Mouse (Mus musculus) heart, postnatal 14 days (tissue): ENCODE data around the gene Saa3. TPM values are rescaled to one million over a fixed set of nuclear protein-coding genes. Genes with fewer than 3 reads are reported as not detected.
"Not testable (repeated sequence)": the region's sequence is repeated elsewhere in the genome, so short reads cannot be mapped to it uniquely, and the experiment has no call there.

Source experiments
- DNase-seq, 2 experiments: peaks; one replicate each; pipeline ENCODE4 v3.0.0; 2021 to 2022
- intact Hi-C: fragments of 180-260 bp; cut with DNase I; formaldehyde crosslinking; loops from one replicate; pipeline ENCODE4 v1.15.1; 2025
- long read RNA-seq, 2 experiments: library from polyadenylated mRNA; stranded (forward); transcript quantifications; one replicate each; pipeline ENCODE4 v2.0.0; 2021
- total RNA-seq, 2 experiments: library from RNA; stranded (reverse); gene quantifications; 2 replicates each; pipeline ENCODE4 v1.2.3; 2021

The Saa3 gene
- total RNA-seq: 1 to 10 TPM; 1.6 TPM
- long read RNA-seq, experiment 1, partial matches to known transcripts: 0 of 1 reads
- long read RNA-seq, experiment 1, other reads (novel, unspliced or antisense): 0 of 1 reads
- long read RNA-seq, experiment 2: 0 reads

DNA sequence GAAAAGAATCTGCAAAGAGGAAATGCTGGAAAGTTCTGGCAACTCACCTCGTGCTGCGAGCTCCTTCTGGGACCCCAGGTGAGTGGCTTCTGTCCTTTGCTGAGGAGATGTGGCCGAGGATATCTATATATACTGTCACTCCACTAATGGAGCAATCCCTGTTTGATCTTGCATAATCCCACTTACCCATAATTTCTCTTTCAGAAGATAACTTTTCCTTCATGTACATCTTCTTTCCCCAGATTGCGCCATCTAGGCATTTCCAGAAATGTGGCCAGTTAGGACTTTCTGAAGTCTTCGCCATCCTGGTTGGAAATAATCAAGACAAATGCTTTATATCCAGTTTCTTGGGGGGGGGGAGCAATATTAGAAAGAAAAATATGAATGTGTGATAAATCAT lies at the start of gene Saa3:
Gene Saa3, minus strand, starts transcription at position 101 of the 400 bp plus-strand sequence.
- intact Hi-C loops: loop anchor here (2.0 to 10.0 kb wide), 2 partner anchors 55 to 289 kb away; partner anchors contain the start of gene Spty2d1
- DNase-seq: no peak

DNA sequence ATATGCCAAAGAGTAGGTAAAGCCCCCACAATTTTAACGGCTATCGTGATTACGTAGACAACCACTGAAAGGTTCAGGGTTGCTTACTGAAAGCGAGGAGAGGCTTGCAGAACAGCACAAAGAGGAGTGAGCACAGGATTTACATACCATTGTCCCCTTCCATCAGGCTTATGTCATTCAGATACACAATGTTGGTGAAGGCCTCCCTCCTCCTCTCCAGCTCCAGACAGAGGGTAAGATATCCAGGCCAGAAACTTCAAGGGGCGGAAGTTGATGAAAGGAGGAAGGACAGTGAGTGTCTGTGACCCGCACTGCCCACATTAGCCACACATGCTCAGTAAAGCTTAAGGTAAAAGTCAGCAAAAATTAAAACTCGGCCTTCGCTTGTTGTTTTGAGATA lies 49.2 kb upstream of the Saa3 start:
- intact Hi-C loops: no loop called here
- DNase-seq: no peak

DNA sequence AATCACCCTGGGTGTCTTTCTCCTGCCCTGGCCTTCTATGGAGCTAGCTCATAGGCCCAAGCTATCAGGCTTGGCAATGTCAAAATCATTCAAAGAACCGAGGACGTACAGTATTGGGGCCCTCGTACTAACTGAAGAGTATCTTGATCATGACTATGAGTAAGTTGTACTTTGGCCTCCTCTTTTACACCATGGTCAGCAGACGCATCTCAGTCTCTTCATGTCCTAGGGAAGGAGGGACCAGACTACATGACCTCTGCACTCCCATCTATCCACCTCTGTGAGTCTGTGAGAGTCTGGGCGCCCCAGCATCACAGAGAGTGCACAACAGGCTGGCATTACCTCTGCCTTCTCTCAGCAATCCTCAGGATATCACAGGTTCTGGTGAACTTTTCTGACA lies 47.1 kb upstream of the Saa3 start:
- DNase-seq: no peak
- intact Hi-C loops: no loop called here

DNA sequence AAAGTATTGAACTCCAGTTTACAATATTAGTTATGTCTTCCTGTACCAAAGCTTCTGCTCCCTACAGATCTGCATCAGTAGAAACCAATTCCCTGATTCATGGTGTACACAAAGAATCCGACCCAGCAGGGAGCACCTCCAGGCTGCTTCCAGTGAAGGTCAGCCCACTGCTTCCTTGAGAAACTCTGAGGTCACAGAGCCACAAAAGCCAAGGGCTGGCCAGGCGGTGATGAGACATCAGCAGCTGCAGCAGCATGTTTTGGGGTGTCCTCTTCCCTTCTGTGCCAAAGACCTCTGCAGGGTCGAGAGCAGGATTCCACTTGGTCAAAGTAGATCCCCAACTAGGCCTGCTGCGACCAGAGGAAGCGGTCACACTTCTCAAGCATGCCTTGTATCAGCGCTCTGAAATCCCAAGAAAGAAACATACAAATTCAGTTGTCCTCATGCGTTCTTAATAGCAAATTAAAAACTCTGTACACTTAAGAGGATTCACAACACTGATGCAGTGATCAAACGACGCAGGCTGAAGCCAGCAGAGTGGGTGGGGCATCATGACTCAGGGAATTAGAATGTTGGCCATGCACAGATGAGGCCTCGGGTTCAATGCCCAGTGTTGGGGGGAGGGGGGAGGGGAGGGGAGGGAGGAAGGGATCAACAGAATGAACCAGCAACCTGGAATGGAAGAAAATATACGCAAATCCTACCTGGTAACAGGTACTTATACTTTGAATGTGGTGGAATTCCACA lies 45.7 kb upstream of the Saa3 start:
- DNase-seq: no peak
- intact Hi-C loops: no loop called here

DNA sequence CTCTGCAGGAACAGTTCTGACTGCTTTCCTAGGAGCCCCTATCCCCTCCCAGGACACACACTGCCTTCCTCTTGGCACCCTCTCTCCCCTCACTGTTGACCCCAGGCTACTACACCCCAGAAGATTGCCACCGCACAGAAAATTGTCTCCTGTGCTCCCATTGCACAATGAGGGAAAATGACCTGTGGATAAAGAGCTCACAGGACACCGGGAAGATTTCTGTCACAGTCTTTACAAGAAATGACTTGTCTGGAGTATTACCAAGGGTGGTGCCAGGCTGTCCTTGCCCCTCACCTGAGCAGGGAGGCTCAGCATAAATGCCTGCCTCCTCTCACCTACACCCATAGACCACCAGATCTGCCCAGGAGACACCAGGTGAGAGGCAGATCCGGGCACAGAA lies 36.0 kb upstream of the Saa3 start, which contains the start of gene Saa2:
Gene Saa2, plus strand, starts transcription at position 301 of the 400 bp plus-strand sequence.
- no peak for DNase-seq
- intact Hi-C loops: no loop called here

DNA sequence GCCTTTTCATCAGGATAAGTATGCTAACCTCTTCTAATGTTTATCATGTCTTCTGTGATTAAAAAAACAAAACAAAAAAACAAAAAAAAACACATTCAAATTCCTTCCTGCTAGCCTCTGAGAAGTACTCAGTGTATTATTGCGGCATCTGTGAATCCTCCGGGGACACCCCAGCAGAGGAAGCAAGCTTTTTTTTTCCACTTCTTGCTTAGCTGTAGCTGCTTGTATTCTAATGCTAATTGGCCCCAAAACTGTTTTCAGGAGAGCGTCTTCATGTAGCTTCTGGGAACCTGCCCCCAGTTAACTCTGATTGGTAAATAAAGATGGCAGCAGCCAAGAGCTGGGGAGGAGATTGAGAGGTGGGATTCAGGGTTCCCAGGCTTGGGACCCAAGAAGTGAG lies 33.0 kb upstream of the Saa3 start:
- DNase-seq: peak in 1 of 2 experiments; percentile 5

DNA sequence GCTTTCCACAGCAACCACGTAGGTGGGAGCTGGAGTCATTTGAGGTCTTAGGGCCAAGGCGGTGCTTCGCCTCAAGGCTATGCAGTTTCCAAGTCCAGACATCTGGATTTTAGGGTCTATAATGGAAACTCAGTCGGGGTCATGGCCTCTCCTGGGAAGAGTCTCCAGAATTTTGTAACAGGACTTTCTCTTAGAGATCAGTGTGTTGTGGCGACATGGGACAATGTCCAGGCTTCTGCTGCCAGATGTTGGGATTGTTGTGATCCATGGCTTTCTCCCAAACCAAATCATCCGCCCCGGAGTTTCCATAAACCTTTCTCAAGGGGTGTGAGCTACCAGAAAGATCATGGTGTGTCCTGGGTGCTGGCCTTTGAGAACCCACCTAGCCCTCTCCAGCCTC lies 30.9 kb upstream of the Saa3 start:
- intact Hi-C loops: no loop called here
- peak; percentile 6 to 11 for DNase-seq

More for the DNA sequence above, 33.0 kb upstream of the Saa3 start:
- intact Hi-C loops: no loop called here

DNA sequence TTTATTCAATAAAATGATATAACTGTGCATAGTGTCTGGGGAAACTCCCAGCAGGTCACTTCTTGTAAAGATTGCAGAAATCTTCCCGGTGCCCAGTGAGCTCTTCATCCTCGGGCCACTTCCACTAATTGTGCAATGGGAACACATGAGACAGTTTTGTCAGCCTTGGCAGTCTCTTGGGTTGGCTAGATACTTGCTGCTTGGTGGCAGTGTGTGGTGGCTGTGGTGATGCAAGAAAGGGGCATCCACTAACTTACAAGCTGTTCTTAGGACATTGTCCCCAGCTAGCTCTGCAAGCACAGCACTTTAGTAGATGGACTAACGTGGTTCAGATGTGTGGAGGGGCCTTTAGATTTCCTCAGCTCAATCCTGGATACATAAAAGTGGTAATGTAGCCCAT lies 30.3 kb upstream of the Saa3 start:
- intact Hi-C loops: no loop called here

DNA sequence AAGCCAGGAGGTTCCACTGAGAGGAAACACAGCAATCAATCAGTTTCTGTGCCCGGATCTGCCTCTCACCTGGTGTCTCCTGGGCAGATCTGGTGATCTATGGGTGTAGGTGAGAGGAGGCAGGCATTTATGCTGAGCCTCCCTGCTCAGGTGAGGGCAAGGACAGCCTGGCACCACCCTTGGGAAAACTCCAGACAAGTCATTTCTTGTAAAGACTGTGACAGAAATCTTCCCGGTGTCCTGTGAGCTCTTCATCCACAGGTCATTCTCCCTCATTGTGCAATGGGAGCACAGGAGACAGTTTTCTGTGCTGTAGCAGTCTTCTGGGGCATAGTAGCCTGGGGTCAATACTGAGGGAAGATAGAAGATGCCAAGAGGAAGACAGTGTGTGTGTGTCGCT lies 27.4 kb upstream of the Saa3 start, which contains the start of gene Saa1:
Gene Saa1, minus strand, starts transcription at position 101 of the 400 bp plus-strand sequence.
- intact Hi-C loops, DNase-seq: not testable (repeated sequence)

More for the DNA sequence above, 30.3 kb upstream of the Saa3 start:
- DNase-seq: no peak

DNA sequence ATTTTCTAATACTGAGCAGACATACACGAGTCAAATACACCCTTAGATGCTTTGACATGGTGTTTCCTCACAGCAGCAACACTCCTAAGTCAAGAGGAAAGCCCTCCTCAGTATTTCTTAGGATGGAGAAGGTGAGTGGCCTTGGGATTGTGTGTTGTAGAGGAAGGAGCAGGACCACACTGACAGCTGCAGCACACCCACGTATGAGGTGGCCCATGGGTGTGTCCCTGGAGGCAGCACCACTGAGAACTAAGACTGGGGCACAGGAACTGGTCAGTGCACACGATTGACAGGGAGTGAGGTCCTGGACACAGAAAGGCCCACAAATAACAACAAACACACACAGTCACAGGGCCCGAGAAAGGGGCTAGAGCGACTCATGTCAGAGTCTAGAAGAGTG lies 24.5 kb upstream of the Saa3 start:
- DNase-seq, intact Hi-C loops: not testable (repeated sequence)

DNA sequence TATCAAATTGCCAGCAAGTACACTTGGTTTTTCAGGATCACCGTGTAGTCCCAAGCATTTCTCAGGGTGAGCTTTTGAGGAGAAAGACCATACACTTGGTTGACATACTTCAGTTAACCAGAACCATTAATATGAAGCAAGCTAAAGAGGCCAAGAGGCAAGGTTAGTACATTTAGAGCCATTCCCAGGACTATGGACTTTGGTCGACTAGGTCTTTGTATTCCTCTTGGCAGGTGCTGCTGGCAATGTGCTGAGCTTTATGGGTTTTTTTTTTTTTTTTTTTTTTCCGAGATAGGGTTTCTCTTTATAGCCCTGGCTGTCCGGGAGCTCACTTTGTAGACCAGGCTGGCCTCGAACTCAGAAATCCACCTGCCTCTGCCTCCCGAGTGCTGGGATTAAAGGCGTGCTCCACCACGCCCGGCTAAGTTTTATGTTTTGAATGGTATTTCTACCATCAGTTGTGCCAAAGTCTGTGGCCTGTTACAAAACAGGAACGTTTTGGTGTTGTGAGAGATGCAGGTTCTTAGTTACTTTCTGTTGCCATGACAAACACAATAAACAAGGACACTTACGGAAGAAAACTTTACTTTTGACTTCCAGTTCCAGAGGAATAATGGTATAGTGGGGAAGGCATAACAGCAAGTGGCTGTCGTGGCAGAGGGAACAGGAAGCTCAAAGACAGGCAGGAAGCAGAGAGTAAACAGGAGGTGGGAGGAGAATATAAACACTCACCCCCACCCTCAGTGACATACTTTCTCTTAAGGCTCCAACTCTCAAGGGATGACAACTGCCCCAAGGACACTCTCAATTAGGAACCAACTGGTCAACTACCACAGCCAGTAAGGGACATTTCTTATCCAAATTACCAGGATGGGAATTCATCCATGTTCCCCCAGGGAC lies 23.3 kb upstream of the Saa3 start:
- intact Hi-C loops: no loop called here

DNA sequence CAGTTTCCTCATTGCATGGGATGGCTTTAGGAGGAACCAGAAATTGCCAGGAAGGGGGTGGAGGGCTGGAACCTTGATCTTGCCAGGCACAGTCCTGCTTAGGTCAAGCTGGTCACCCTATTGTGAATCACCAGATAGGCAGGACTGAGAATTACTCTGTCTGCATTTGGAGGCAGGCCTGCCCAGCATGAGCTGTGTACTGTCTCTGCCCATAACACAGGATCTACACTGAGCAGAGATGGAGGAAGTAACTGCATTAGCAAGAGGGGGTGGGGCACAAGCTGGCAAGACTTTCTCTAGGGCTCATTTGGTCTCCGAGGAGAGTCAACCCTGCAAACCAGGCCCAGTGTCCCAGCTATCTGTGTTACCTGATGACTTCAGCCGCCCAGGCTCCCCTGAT lies 19.5 kb upstream of the Saa3 start:
- intact Hi-C loops: no loop called here
- DNase-seq: no peak

More for the DNA sequence above, 23.3 kb upstream of the Saa3 start:
- DNase-seq: no peak

DNA sequence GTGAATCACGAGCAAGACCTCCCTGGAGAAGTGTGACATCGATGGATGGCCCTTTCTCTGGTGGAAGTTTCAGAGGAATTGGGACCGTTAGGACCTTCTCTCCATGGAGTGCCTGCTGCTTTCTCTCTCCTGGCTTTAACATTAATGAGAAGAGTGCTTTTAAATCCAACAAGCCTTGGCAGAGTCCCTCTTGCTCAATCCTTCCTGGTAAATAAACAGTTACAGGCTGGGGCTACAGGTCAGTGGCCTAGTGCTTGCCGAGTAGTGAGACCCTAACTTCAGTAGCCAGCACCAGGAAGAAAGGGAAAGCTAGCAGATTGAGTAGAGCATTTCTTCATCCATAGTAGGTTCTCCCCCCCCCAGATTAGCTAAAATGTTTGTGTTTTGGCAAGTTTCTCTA lies 17.0 kb upstream of the Saa3 start, which contains the start of gene Saa4:
Gene Saa4, minus strand, starts transcription at position 146 of the 400 bp plus-strand sequence.
- intact Hi-C loops: no loop called here

DNA sequence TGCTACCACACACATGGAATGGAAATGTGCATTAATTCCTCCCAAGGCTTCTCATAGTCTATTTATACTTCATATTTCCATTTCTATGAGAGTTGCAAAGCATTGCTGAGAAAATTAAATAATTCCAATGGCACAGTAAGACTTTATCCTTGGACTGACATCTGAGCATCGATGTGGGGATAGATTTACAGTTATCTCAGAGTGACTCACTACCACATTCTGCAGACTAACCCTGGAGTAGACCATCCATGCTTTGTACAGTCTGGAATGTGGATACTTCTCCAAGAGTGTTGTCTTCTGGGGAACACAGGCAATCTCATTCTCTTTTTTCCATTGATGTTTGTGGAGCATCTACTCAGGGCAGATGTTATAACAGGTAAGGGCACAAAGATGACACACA lies 12.1 kb upstream of the Saa3 start:
- no peak for DNase-seq

More for the DNA sequence above, 17.0 kb upstream of the Saa3 start, which contains the start of gene Saa4:
- DNase-seq: no peak

DNA sequence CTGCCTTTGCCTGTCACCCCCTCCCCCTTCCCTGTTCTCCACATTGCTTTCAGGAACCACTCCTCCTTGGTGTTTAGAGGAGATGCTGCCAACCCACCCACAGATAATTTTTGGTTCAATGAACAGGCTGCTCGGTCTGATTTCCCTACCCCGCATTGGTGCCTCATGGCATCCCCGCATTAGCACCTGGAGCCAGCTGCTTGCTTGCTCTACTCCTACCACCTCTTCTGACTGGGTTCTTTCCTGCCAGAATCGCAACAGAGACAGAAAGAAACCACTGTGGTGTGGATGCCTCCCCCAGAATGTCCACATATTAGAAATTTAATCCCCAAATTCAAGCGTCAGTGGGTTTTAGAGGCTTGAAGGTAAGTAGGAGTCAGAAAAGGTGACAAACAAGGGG lies 8.9 kb upstream of the Saa3 start:
- intact Hi-C loops: no loop called here
- DNase-seq: no peak

More for the DNA sequence above, 12.1 kb upstream of the Saa3 start:
- intact Hi-C loops: no loop called here

DNA sequence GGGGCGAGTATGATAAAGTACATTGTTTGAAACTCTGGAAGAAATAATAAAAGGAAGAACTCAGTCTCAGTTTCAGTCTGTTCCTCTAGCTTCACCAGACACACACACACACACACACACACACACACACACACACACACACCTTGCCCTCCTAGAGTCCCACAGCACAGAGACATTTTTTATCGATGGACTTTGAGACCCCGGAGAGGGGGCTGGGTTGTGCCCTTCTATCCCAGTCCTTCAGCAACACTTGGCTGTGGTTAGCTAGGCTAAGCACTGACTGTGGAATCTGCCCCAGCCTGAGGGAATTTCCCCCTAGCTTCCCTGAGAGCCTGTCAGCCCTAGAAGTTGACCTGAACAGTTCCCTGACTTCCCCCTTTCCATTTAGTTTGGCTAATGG lies 8.3 kb upstream of the Saa3 start:
- no peak for DNase-seq
- intact Hi-C loops: no loop called here

DNA sequence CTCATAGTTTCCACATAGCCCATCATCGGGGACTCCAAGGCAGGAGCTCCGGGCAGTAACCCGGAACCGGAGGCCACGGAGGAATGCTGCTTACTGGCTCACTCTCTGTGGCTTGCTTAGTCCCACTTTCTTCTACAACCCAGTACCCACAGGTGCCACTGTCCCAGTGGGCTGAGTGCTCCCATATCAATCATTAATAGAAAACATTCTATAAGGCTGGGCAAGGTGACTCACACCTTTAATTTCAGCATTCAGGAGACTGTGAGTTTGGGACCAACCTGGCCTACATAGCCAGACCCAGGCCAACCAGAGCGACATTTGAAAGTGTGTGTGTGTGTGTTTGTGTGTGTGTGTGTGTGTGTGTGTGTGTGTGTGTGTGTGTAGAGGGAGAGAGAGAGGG lies 7.9 kb upstream of the Saa3 start:
- intact Hi-C loops: no loop called here

DNA sequence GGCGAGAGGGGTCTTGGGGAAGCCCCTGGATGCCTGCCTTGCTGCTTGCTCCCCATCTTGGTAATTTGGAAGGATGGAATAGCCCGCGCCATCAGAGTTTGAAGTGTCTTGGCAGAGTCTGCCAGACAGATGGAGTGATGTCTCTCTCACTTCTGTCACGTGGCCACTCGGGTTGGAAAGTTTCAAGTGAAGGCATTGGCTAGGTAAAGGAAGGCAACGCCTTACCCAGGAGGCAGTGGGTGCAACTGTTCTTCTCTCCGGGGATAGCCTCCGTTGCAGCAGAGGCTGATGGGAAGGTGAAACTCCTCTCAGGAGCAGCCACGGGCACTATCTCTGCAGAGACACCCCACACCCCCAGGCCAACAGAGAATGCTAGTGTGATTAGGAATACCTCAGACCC lies 5.0 kb upstream of the Saa3 start:
- intact Hi-C loops: no loop called here
- DNase-seq: no peak

More for the DNA sequence above, 7.9 kb upstream of the Saa3 start:
- no peak for DNase-seq

DNA sequence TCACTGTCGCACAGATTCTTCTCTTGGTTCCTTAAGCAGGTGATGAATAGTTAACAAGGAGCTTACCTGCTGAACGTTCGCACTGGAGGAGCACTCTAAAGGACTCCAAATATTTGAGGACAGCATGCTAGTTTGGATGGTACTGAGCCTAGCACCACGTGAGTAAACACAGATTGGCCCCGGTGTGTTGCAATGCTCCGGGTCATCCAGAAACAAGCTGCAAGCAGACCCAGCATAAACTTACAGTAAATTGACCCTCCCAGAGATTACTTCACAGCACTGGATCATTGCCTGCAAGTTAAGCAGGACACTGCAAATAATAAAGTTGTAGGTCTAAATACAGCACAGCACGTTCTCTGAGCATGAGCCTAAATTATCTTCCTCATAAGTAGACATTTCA lies 4.0 kb upstream of the Saa3 start:
- DNase-seq: peak; percentile 15 to 36

DNA sequence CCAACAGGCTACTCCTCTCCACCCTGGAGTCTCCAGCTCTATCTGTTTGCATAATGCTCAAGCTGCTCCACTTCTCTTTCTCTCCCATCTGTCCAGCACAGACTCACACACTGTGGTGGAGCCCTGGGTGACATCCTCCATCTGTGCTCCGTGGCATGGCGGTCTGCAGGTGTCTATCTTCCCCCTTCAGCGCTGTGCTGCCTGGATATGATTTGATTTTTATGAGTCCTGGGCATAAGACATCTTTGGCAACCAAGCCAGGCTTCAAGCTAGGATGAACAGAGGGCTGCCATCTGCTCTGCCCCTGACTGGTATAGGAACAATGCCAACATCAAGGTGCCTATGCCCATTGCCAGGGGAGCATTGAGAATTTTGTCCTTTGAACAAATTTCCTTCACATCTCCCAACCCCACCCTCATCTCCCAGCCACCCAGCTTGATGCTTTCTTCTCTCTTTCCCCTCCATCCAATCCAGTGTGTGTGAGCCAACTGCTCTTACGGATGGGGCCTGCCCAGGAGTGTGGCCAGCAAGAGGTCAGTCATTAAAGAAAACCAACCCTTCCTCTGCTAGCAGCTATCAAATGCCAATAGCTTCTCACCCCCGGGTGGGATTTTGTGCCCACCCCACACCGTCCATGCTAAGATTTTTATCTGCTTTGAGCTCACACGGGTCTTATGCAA lies 3.2 kb upstream of the Saa3 start:
- intact Hi-C loops: loop anchor here (10.0 kb wide), 1 partner anchor 286 kb away; the partner anchor contains the start of gene Spty2d1
- no peak for DNase-seq

More for the DNA sequence above, 4.0 kb upstream of the Saa3 start:
- intact Hi-C loops: loop anchor here (10.0 kb wide), 1 partner anchor 285 kb away; the partner anchor contains the start of gene Spty2d1
